ENCODE assay signal across 8 mouse cellular contexts in the genomic region with DNA sequence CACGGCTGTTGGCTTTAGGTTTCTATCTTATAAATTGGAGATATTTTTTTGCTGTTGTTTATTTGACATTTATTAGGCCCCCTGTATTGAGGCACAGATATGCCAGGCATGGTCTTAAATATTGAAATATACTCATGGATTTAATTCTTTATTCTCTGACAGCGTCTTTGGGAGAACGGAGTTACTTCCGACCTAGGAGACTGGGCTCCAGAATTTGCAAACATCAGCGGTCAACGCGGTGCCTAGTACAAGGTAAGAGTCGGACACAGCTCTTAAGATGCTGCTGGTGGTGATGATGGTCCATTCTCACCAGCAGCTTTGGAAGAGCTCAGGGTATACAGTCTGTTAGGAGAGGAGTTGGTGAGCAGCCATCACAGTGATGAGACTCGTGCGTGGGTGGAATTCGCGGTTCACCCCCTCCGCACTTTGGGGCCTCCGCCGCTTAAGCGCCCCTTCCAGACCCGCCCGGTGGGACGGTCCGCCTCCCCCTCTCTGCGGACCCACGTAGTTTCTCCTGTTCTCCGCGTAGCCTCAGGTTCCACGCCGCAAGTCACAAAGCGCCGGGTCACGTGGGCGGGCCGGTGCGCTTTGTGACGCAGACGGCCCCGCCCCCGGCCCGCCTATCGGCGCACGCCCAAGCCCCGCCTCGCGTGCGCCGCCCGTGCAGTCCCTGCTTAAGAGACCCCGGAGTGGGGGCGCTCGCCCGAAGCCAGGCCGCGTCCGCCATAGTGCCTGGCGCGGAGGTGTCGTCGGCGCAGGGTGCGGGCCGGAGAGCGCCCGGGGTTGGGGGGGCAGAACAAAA. TPM values are rescaled to one million over a fixed set of nuclear protein-coding genes. Genes with fewer than 3 reads are reported as not detected.
DNase-seq lines count a peak whose midpoint lies in the region; ATAC-seq and TF ChIP-seq lines count a peak whose summit lies in the region.

No protein-coding gene starts in this region.

- peak; percentile 93 to 94 for DNase-seq in CD8-positive naive resting alpha-beta T cell, adult 2 months (ENCODE audit: low read depth in 2 of 2, low spot score in 2 of 2)
- peak; percentile 85 for DNase-seq in c-Kit-positive CD71-negative TER-119-negative erythroid progenitor cells, embryonic 14.5 days (ENCODE audit: low read depth)
- DNase-seq in forebrain, embryonic 11.5 days (ENCODE audit: low spot score) = peak; percentile 98
- DNase-seq in heart, postnatal 0 days (ENCODE audit: low spot score) = peak; percentile 92
- peak; percentile 96 to 98 for DNase-seq in kidney, postnatal 4 days

- no peaks in the 10 kb centered on the region for H3K9me3 ChIP-seq in forebrain, embryonic 11.5 days (ENCODE audit: control insufficient read depth, low read length)
- no peaks in the 10 kb centered on the region for H3K9me3 ChIP-seq in heart, postnatal 0 days (replicated peaks; ENCODE audit: control insufficient read depth, low read length)
- H3K9me3 ChIP-seq in liver, embryonic 16.5 days (replicated peaks; ENCODE audit: control insufficient read depth, low read length) = no peaks in the 10 kb centered on the region
- no peaks in the 10 kb centered on the region for H3K9me3 ChIP-seq in neural tube, embryonic 13.5 days

- peak overlapping the region; percentile 100 for H3K9ac ChIP-seq in forebrain, embryonic 11.5 days (ENCODE audit: low read length)
- peak overlapping the region; percentile 98 for H3K9ac ChIP-seq in heart, postnatal 0 days (replicated peaks; ENCODE audit: low read depth, low read length)
- H3K9ac ChIP-seq in liver, embryonic 16.5 days (ENCODE audit: low read depth, low read length) = peak overlapping the region; percentile 100
- peak overlapping the region; percentile 100 for H3K9ac ChIP-seq in neural tube, embryonic 13.5 days

- WGBS in forebrain, embryonic 11.5 days = under 1% methylated on average over 62 of the region's 62 CpGs
- WGBS in heart, postnatal 0 days = 1% methylated on average over 62 of the region's 62 CpGs
- WGBS in liver, embryonic 16.5 days (ENCODE audit: insufficient replicate concordance) = under 1% methylated on average over 61 of the region's 62 CpGs
- WGBS in neural tube, embryonic 13.5 days = under 1% methylated on average over 62 of the region's 62 CpGs

- peak overlapping the region; percentile 99 for H3K4me3 ChIP-seq in forebrain, embryonic 11.5 days (ENCODE audit: low read depth, low read length)
- H3K4me3 ChIP-seq in heart, postnatal 0 days (ENCODE audit: low read depth, low read length) = peak overlapping the region; percentile 95
- peak overlapping the region; percentile 91 for H3K4me3 ChIP-seq in liver, embryonic 16.5 days (ENCODE audit: low read depth, low read length)
- peak overlapping the region; percentile 99 for H3K4me3 ChIP-seq in neural tube, embryonic 13.5 days
- peak overlapping the region; percentile 99 for H3K4me3 ChIP-seq in testis, adult 2 months (ENCODE audit: control insufficient read depth, low read depth, low read length)

- TF ChIP-seq EP300 in heart, postnatal 0 days (IDR thresholded peaks at IDR 0.05; ENCODE audit: low read depth) = peak; percentile 71; the same call in 1 of the 2 replicates

- ATAC-seq in forebrain, embryonic 11.5 days (replicated peaks; ENCODE audit: low FRiP score) = peak; percentile 98
- peak; percentile 99 for ATAC-seq in heart, postnatal 0 days (ENCODE audit: insufficient read depth, low read depth)
- peak; percentile 97 for ATAC-seq in liver, embryonic 16.5 days (ENCODE audit: low read depth)
- ATAC-seq in neural tube, embryonic 13.5 days (ENCODE audit: low read depth) = peak; percentile 99

- no peaks in the 10 kb centered on the region; the same call in 1 of the 2 replicates for H3K36me3 ChIP-seq in forebrain, embryonic 11.5 days (ENCODE audit: control insufficient read depth, insufficient read depth, low read length)
- H3K36me3 ChIP-seq in heart, postnatal 0 days (replicated peaks; ENCODE audit: control insufficient read depth, insufficient read depth, low read length) = no peaks in the 10 kb centered on the region
- no peaks in the 10 kb centered on the region for H3K36me3 ChIP-seq in liver, embryonic 16.5 days (ENCODE audit: control insufficient read depth, insufficient read depth)
- peaks cover 9% of the 10 kb centered on the region; the same call in 1 of the 2 replicates for H3K36me3 ChIP-seq in neural tube, embryonic 13.5 days
- no peaks in the 10 kb centered on the region for H3K36me3 ChIP-seq in testis, adult 2 months (ENCODE audit: control insufficient read depth, insufficient read depth, low read length)

- H3K4me1 ChIP-seq in forebrain, embryonic 11.5 days (replicated peaks; ENCODE audit: control insufficient read depth, insufficient read depth, low read length) = peaks cover 7% of the 10 kb centered on the region
- peaks cover 14% of the 10 kb centered on the region for H3K4me1 ChIP-seq in heart, postnatal 0 days (ENCODE audit: control insufficient read depth, insufficient read depth)
- peaks cover 20% of the 10 kb centered on the region for H3K4me1 ChIP-seq in liver, embryonic 16.5 days (ENCODE audit: control insufficient read depth, low read depth, low read length)
- peaks cover 33% of the 10 kb centered on the region for H3K4me1 ChIP-seq in neural tube, embryonic 13.5 days (replicated peaks)
- peaks cover 2% of the 10 kb centered on the region for H3K4me1 ChIP-seq in testis, adult 2 months (ENCODE audit: control insufficient read depth, insufficient read depth, low read length)

- peak overlapping the region; percentile 75; the same call in 1 of the 2 replicates for H3K27ac ChIP-seq in forebrain, embryonic 11.5 days (ENCODE audit: low read depth, low read length)
- peak overlapping the region; percentile 96 for H3K27ac ChIP-seq in heart, postnatal 0 days (ENCODE audit: low read depth)
- H3K27ac ChIP-seq in liver, embryonic 16.5 days (ENCODE audit: low read length) = peak overlapping the region; percentile 90
- peak overlapping the region; percentile 92 for H3K27ac ChIP-seq in neural tube, embryonic 13.5 days (replicated peaks)
- peak overlapping the region; percentile 83 for H3K27ac ChIP-seq in testis, adult 2 months (ENCODE audit: control insufficient read depth, insufficient read depth, low read depth, low read length)

- peak; percentile 95 for TF ChIP-seq POLR2A in testis, adult 2 months (IDR thresholded peaks at IDR 0.05; ENCODE audit: control insufficient read depth, low read depth, low read length)

- no peaks in the 10 kb centered on the region for H3K27me3 ChIP-seq in forebrain, embryonic 11.5 days (ENCODE audit: control insufficient read depth, insufficient read depth, low read length)
- H3K27me3 ChIP-seq in heart, postnatal 0 days (ENCODE audit: control insufficient read depth, insufficient read depth, low read length) = no peaks in the 10 kb centered on the region
- no peaks in the 10 kb centered on the region for H3K27me3 ChIP-seq in liver, embryonic 16.5 days (ENCODE audit: control insufficient read depth, insufficient read depth, low read depth, low read length)
- no peaks in the 10 kb centered on the region for H3K27me3 ChIP-seq in neural tube, embryonic 13.5 days
- H3K27me3 ChIP-seq in testis, adult 2 months (ENCODE audit: control insufficient read depth, insufficient read depth, low read length) = no peaks in the 10 kb centered on the region

- no peak for TF ChIP-seq CTCF in heart, postnatal 0 days (IDR thresholded peaks at IDR 0.05; ENCODE audit: low read depth)
- no peak for TF ChIP-seq CTCF in testis, adult 2 months (IDR thresholded peaks at IDR 0.05; ENCODE audit: control insufficient read depth, insufficient read depth, insufficient replicate concordance, low read depth, low read length)

- H3K4me2 ChIP-seq in forebrain, embryonic 11.5 days (ENCODE audit: low read depth, low read length, severe bottlenecking) = peak overlapping the region; percentile 62
- peak overlapping the region; percentile 94 for H3K4me2 ChIP-seq in heart, postnatal 0 days (ENCODE audit: low read depth, low read length)
- peak overlapping the region; percentile 88 for H3K4me2 ChIP-seq in liver, embryonic 16.5 days (ENCODE audit: low read depth, low read length)
- H3K4me2 ChIP-seq in neural tube, embryonic 13.5 days = peak overlapping the region; percentile 99

RNA-seq across cellular contexts. Expression of a gene that starts 3.9 kb away (rescaled TPM):
- 34.7 and 39.6 TPM in 2 replicates for polyA plus RNA-seq in forebrain, embryonic 11.5 days (2014; fragmentation: Nextera tagmentation; extraction: Ambion mirVana)
- 14.5 and 14.9 TPM in 2 replicates for total RNA-seq in heart, postnatal 0 days (2014; rRNA removed; ENCODE audit: low replicate concordance)
- polyA plus RNA-seq in heart, postnatal 0 days (2015; fragmentation: Nextera tagmentation; extraction: Ambion mirVana) = 12.5 and 13.2 TPM in 2 replicates
- polyA plus RNA-seq in liver, embryonic 16.5 days (2015; fragmentation: Nextera tagmentation; extraction: Ambion mirVana) = 7.1 and 7.9 TPM in 2 replicates
- polyA plus RNA-seq in neural tube, embryonic 13.5 days (2015; fragmentation: Nextera tagmentation; extraction: Ambion mirVana) = 31.1 and 35.2 TPM in 2 replicates
- 28.3 and 34.3 TPM in 2 replicates for polyA plus RNA-seq in testis, adult 2 months (2012; rRNA removed)

Comparison
In these comparisons a context has a peak if more than half of its experiments do, and no peak if none do; other contexts are left out.
1. Peak in every context shown above with its lines: DNase-seq, ATAC-seq, H3K4me3 ChIP-seq and H3K27ac ChIP-seq.